ENCODE assay signal across 9 mouse cellular contexts in the genomic region with DNA sequence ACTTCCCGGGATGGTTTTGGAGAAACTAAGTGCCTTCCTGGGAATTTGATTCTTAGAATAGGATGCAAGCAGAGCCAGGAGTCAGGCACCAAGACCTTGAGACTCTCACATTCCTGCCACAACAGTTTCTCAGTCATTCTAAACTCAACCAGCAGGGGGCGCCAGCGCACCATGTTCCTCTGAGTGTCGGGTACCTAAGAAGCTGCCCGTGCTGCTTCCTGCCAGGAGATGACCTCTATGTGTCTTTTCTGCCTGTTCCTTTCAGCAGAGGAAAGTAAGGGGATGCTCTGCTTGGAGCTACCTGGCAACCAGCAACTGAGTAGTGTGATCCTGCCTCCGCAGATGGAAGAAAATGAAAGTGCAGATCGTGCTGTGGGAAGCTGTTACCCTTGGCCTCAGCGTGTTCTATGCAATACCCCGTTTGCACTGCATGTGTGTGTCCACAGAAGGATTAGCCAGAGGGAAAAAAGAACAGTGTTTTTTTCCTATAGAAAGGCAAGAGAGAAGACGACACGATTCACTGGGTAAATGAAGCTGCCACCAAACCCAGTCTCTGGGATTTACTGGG. TPM values are rescaled to one million over a fixed set of nuclear protein-coding genes. Genes with fewer than 3 reads are reported as not detected.
A peak's percentile ranks its signal among the peaks of the same experiment; 100 is the strongest.
DNase-seq lines count a peak whose midpoint lies in the region; ATAC-seq and TF ChIP-seq lines count a peak whose summit lies in the region.
"Had no signal": no experiment of that assay in that cellular context is flagged by ENCODE, and none has a peak within 500 bp of the region (broad histone marks: within the 10 kb centered on the region; RNA-seq: fewer than 3 reads in every experiment).

No protein-coding gene starts in this region.

- no peak overlapping the region for H3K27ac ChIP-seq in heart, embryonic 13.5 days (replicated peaks)
- H3K27ac ChIP-seq in olfactory bulb, adult 2 months (ENCODE audit: insufficient read depth, low read depth, low read length), result peak overlapping the region; percentile 14; the same call in 1 of the 2 replicates
- H3K27ac ChIP-seq: midbrain, embryonic 12.5 days had no signal

- peaks cover 4% of the 10 kb centered on the region for H3K9me3 ChIP-seq in E14TG2a.4 (ENCODE audit: low read length)
- no peaks in the 10 kb centered on the region for H3K9me3 ChIP-seq in heart, embryonic 13.5 days
- H3K9me3 ChIP-seq: midbrain, embryonic 12.5 days had no signal

- TF ChIP-seq POLR2A in lung, adult 2 months (IDR thresholded peaks at IDR 0.05; ENCODE audit: borderline replicate concordance, extremely low read depth, low read depth, low read length), result no peak
- TF ChIP-seq POLR2A in olfactory bulb, adult 2 months (IDR thresholded peaks at IDR 0.05; ENCODE audit: insufficient read depth, low read depth, low read length), result no peak

- H3K4me2 ChIP-seq in heart, embryonic 13.5 days, result peak overlapping the region; percentile 40; the same call in 1 of the 2 replicates
- H3K4me2 ChIP-seq: midbrain, embryonic 12.5 days had no signal

- TF ChIP-seq CTCF in E14TG2a.4 (conservative IDR thresholded peaks at IDR 0.05; ENCODE audit: low read length), result peak; percentile 74
- TF ChIP-seq CTCF in lung, adult 2 months (IDR thresholded peaks at IDR 0.05; ENCODE audit: insufficient read depth, low read length), result peak; percentile 92
- TF ChIP-seq CTCF in olfactory bulb, adult 2 months (IDR thresholded peaks at IDR 0.05; ENCODE audit: insufficient read depth, low read depth, low read length), result peak; percentile 72

- H3K9ac ChIP-seq in heart, embryonic 13.5 days, result no peak overlapping the region
- H3K9ac ChIP-seq: midbrain, embryonic 12.5 days had no signal

- H3K27me3 ChIP-seq in E14TG2a.4 (ENCODE audit: insufficient read depth, low read length), result no peaks in the 10 kb centered on the region
- H3K27me3 ChIP-seq in heart, embryonic 13.5 days (replicated peaks), result no peaks in the 10 kb centered on the region

- peaks cover 63% of the 10 kb centered on the region for H3K4me1 ChIP-seq in E14TG2a.4 (replicated peaks; ENCODE audit: low read depth, low read length)
- no peaks in the 10 kb centered on the region for H3K4me1 ChIP-seq in heart, embryonic 13.5 days
- H3K4me1 ChIP-seq in lung, adult 2 months (ENCODE audit: control insufficient read depth, insufficient read depth, low read length), result no peaks in the 10 kb centered on the region
- H3K4me1 ChIP-seq in olfactory bulb, adult 2 months (ENCODE audit: control insufficient read depth, insufficient read depth, low read length), result 0 out of 2 replicates have a peak, but pooled peaks cover 2% of the 10 kb centered on the region

- peak; percentile 79 for ATAC-seq in erythroblast, adult 5-6 weeks (replicated peaks; ENCODE audit: low FRiP score, poor library complexity, severe bottlenecking)
- ATAC-seq in heart, embryonic 13.5 days (ENCODE audit: extremely low read depth, insufficient number of reproducible peaks, low FRiP score, low TSS enrichment), result no peak

- peak; percentile 94 for DNase-seq in brain, adult 2 months (ENCODE audit: low read depth, low spot score)
- peak; percentile 84 to 98 for DNase-seq in layer of hippocampus, adult 18-20 months (ENCODE audit: low spot score in 2 of 2)
- DNase-seq in lung, adult 2 months, result peak; percentile 84
- DNase-seq in thymus, adult 18-20 months, result peak; percentile 46

- H3K4me3 ChIP-seq in E14TG2a.4 (replicated peaks; ENCODE audit: low read length), result no peak overlapping the region
- 0 out of 2 replicates have a peak overlapping the region, but pooled peaks have one; percentile 8 for H3K4me3 ChIP-seq in heart, embryonic 13.5 days
- peak overlapping the region; percentile 29 for H3K4me3 ChIP-seq in lung, adult 2 months (replicated peaks; ENCODE audit: extremely low read depth, low read depth, low read length)
- peak overlapping the region; percentile 22 for H3K4me3 ChIP-seq in olfactory bulb, adult 2 months (ENCODE audit: insufficient read depth, low read depth, low read length)
- H3K4me3 ChIP-seq: midbrain, embryonic 12.5 days had no signal

- no peaks in the 10 kb centered on the region for H3K36me3 ChIP-seq in E14TG2a.4 (ENCODE audit: insufficient read depth, low read length)
- H3K36me3 ChIP-seq in heart, embryonic 13.5 days, result no peaks in the 10 kb centered on the region
- H3K36me3 ChIP-seq: midbrain, embryonic 12.5 days had no signal

- 41% methylated on average over 11 of the region's 11 CpGs for WGBS in heart, embryonic 13.5 days
- 41% methylated on average over 11 of the region's 11 CpGs for WGBS in lung, adult 2 months
- WGBS in olfactory bulb, adult 2 months, result 26% methylated on average over 11 of the region's 11 CpGs

RNA-seq across cellular contexts. Expression of gene 1810013L24Rik, which starts 53.9 kb away (rescaled TPM):
- total RNA-seq in erythroblast, adult 5-6 weeks (2015; ENCODE audit: low replicate concordance), result 90.3 and 115 TPM in 2 replicates
- total RNA-seq in erythroblast, adult 5-6 weeks (2017; ENCODE audit: low replicate concordance), result 134 and 157 TPM in 2 replicates
- 15.5 and 16.4 TPM in 2 replicates for polyA plus RNA-seq in heart, embryonic 13.5 days (2015; fragmentation: Nextera tagmentation; extraction: Ambion mirVana)
- total RNA-seq in layer of hippocampus, adult 18-20 months (2021), result 100 to 1,000 TPM; 100 to 102 TPM
- polyA plus RNA-seq in lung, adult 2 months (2012; rRNA removed), result 23.2 and 28.6 TPM in 2 replicates
- 90.2 TPM in 1 of 2 replicates, not detected in the other for polyA plus RNA-seq in olfactory bulb, adult 2 months (2012; ENCODE audit: insufficient read depth, insufficient read length, low replicate concordance, missing spikeins)
